Mouse (Mus musculus) right cerebral cortex, adult 18-20 months (tissue): Measurements from ENCODE around the gene Mterf1b.
A peak's percentile ranks its signal among the peaks of the same experiment; 100 is the strongest.
"Not testable (repeated sequence)": the region's sequence is repeated elsewhere in the genome, so short reads cannot be mapped to it uniquely, and the experiment has no call there.

ENCODE experiments used
- DNase-seq: peaks from one replicate; pipeline ENCODE4 v3.0.0; 2022; ENCODE audit warnings: mixed read lengths

The Mterf1b gene

DNA sequence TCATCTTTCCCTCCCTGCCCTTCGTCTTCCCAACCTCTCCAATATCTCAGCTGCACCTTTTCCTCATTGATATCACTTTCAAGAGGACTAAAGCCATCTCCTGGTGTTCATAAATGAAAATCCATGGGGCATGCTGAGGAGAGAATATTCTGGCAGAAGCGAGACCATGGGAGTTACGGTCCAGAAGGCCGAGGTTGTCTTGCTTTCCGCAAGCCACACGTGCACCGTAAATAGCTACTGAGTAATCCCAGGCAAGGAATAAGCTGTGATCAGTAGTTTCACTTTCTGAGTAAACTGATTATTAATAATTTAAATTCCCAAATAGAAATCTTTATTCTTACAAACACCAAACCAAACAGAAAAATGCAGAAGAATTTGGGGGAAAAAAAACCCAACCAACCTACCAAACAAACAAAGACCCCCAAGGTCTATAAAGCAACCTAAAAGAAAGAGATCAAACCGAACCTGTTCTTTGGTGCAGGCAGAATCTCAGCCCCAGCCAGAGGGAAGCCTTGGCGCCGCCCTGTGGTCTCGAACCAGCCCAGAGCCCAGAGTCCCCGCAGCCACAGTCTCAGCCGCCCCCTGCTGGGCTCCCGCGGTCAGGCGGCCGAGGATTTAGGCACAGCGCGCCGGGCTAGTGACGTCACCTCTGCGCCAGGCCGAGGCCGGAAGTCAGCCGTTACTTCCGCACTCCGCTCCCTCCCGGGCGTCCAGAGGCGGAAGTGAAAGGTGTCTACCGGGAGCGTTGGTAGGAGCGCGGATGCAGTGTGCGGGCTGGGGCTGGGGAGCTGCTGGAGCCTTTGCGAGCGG, at the start of gene Mterf1b:
Gene Mterf1b (plus strand): TSS at position 697 of the 810 bp plus-strand sequence.
- not testable (repeated sequence) for DNase-seq

DNA sequence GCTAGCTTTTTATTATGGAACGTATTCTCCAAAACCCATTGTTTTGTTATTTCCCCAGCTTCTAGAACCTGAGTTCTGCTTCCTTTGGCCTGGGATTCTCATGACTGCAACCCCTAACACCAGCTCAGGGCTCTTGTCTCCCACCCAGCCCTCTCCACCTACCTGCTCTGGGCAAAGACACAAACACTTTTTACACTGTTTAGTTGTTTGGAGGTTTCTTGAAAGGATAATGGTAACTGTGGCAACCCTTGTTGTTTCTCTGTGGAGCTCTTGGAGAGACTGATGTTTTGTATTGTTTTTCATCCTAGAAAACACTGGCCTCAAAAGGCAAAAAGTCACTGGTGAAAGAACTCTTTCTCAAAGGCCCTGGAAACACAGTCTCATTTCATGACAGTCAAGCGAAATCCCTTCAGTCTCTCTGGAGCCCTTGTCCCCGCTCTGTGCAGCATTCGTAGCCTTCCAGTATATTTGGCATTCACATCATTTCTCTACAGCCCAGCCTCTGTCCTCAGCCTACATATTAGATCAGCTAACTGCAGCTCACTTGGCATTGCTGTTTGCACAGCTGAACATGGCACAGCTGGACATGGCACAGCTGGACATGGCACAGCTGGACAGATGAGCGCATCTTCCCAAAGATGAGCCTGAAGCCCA, 32.6 kb upstream of the Mterf1b start:
- DNase-seq: not testable (repeated sequence)

DNA sequence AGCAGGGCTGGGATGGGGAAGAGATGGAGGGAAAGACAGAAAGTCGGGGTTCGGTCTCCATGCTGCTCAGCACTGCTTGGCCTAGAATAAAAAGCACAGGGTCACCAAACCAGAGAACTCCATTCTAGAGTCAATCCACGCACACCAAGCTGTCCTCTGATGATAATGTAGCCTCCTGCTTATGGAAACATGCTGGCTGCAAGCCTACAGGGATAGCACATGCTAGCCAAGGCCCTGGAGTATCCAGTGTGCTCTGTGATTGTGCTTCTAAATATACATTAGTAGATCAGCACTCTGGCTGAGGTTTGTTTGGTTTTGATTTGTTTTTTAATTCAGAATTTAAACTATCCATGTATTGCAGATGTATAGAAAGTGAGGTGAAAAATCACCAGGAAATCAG, 30.6 kb upstream of the Mterf1b start:
- DNase-seq: no peak

DNA sequence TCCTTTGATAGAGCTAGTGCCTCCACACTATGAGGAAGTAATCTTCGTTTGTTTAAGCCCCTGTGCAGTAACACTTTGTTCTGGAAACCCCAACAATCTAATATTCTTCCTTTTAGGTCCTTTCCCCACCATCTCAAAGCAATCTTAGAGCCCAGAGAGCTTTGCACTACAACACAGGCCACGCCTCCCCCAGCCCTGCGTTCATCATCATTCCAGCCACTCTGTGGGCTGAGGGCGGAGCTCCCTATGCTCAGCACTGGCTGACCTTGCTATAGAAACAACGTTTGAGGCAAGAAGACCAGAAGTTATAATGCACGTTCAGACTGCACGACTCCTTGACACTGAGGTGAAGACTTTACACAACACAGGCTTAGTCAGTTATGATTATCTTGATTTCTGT, 29.7 kb upstream of the Mterf1b start:
- DNase-seq: no peak

DNA sequence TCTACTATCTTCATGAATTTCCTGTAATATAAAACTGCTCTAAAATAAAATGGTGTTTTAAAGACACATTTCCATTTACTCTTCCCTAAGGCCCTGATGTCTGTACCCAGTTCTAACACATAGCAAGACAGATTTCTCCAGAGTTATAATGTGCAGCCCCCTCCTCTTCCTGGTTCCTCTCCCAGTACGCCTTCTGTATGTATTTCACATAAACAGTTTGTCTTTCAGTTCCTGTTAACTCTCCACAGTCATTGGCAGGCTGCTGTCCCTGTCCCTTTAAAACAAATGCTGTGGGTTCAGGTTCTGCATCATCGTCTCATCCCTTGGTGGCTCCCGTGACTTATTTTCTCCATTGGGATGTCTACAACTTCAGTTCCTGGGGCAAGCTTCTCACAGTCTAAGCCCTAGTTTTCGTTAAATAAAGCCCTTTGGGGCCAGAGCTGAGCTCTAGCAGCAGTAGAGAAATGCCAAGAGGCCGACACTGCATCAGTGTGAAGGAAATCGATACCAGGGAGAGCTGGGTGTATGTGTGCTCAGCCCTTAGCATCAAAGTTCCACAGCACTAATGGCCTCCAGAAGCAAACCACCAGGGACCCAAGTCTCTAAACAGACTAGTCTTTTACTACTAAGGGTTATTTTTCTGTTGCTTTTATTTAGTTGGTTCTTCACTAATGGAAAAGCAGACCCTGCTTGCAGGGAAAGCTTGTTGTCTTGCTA, 24.2 kb upstream of the Mterf1b start:
- DNase-seq: not testable (repeated sequence)

DNA sequence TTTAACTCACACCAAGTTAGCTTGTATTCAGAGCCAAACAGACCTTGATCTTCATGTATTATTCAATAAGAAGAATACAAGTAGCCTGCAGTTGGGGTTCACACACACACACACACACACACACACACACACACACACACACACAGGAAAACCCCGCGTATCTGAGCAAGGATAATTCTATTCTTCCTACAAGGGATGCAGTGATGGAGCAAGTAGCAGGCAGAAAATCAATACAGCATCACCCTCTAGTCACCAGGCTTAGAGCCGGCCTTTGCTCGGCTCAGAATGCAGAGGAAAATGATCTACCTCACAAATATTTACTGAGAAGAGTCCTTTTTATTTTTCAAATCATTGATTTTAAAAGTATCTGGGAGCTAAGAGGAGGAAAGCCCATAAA, 23.6 kb upstream of the Mterf1b start:
- DNase-seq: not testable (repeated sequence)

DNA sequence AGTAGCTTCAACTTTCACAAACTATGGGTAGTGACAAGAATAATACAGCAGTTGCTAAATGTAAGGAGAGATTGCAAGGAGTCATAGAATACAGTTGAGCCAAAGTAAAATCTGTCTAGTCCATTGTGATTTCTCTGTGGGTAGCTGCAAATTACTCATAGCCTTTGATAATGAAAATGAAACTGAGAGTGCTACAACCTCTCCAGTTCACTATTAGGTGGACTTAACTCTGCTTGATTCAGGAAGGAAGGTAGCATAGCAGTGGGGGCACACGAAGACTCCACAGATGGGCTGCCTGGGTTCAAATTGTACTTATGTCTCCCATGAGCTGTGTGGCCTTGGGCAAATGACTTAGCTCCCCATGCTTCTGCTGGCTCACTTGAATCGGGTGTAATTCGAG, 15.7 kb upstream of the Mterf1b start:
- not testable (repeated sequence) for DNase-seq

DNA sequence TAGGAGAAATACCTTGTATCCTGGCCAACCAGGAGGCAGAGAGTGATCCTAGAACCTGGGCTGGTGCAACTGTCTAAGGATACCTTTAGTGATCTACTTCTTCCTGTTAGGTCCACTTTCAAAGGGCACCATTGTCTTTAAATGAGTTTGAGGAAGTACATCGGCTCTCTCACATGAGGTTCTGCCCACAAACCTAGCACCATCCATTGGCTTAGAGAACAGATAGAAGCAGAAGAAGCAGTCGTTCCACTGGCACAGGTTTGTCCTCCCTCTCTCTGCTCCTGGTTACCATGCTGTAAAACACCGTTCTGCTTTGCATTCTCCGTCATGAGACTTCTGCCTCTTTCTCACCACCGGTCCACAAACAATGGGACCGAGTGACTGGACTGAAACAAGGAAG, 12.8 kb upstream of the Mterf1b start:
- no peak for DNase-seq

DNA sequence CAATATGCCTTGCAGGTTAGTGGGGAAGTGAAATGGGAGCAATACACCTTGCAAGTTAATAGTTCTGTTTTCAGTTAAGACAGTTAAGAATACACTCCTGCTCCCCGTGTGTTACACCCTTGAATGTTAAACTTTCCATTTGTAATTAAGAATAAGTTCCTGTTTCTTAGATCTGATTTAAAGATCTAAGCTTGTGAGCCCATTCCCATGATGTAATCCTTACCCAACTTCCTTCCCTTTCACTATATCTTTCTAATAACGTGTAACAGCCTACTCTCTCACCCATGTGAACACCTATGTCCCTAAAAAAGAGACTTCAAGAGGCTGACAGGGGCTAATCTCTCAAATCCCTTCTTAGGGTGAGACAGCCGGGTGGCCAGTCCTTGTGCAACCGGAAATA, 5.4 kb upstream of the Mterf1b start:
- no peak for DNase-seq

DNA sequence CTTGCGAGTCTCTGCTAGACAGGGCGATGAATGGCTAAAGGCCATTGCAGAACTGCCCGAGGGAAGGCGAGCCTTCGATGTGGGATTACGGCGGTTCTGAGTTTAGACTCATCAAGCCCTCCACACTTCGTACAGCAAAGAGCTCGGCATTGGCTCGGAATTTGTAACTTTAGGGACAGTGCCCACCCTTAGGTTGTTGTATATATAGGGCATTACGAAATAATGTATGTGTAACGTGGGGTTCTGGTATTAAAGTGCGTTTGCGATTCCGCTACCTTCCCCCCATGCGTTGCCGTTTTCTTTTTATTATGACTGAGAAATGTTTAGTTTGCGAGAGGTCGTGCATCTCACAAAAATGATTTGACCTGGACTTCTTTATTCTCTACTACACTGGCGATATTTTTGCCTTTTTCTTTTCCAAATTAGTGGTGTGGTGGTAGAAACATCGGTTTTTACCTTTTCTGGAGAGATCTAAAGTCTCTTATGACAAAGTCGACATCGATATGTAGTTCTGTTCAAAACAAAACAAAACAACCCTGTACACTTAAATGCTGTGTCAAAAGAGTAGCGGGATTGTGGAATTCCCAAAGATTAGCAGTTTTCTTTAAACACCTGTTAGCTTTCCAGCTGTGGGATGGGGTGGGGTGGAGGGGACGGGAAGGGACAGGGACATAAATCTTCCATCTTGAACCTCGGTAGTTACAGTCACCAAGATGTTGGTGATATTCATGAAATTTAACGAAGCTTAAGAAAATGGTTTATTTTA, 497 bp downstream of the Mterf1b start:
- not testable (repeated sequence) for DNase-seq

DNA sequence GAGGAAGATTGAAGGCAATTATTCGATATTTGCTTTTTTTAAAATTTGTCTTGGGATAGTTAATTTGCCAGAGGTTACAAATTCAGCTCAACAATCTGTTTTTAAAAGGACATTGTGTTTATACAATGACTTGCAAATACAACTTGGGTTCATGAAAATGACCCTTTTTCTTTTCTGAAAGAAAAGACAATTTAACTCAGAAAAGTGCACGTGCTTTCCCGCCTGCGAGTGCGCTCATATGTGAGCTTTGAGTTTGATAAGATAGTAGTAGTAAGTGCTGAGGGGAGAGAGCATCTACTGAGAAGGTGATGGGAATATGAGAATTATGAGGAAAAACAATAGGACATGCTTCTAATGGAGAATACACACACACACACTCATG, 1.1 kb downstream of the Mterf1b start:
- no peak for DNase-seq

DNA sequence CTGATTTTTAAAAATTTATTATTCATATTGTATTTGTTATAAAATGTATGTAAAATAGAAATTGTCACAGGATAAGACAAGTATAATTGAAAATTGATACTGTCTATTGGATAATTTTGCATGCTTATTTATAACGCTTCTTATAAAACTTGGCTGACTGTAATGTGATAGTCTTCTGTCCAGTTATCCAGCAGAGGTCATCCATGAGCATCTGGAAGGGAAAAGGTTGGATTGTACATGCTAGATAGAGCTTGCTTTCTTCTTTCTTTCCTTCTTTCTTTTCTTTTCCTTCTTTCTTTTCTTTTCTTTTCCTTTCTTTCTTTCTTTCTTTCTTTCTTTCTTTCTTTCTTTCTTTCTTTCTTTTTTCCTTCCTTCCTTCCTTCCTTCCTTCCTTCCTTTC, 2.0 kb downstream of the Mterf1b start:
- no peak for DNase-seq

DNA sequence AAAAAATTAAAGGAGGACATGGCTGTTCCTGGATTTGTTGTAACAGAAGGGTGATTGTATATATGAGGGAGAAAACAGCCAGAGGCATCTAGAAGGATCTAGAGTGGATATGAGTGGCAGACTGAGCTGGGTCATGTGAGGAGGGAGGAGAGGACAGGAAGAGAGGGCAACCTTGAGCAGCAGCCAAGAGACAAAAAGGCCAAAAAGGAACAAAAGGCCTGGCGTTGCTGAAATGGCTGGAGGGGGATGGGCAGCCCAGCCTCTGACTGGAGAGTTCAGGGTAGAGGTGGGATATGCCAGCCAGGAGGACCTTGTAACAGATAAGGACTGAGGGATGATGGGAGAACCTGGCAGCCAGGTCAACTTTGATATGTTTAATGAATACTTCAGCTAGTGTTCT, 2.9 kb downstream of the Mterf1b start:
- no peak for DNase-seq

DNA sequence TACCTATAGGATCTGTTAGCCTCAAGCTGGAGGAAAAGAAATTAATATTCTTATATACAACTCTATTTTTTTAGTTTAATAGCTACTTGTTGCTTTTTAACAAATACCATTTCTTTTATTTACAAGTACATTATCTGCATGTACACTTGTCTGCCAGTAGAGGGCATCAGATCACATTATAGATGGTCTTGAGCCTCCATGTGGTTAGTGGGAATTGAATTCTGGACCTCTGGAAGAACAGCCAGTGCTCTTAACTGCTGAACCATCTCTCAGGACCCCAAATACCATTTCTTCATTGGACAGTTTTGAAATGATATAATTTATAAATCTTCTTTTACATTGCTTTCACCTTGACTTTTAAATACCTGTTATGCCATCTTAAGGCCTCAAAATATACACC, 9.2 kb downstream of the Mterf1b start:
- no peak for DNase-seq

DNA sequence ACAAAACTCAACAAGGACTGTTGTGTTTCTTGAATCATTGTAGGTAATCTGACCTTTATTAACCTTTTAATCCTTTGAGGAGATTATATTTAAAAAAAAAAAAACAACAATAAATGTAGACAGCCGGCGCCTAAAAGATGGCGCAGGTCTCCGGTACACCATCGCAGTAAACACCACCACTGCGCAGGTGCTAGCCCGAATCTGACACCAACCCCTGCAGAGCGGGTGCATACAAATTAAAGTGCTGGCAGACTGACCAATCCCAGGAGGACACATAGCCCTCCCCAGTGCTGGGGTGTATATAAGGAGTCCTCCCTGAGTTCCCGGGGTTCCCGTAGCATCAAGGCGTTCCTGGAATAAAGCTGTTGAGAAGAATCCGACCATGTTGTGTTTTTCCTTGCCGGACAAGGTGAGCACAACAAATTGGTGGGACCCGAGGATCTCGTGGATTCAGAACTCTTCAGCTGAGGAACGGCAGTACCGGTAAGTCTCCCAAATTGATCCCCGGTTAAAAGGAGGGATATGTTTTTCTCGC, 10.2 kb downstream of the Mterf1b start:
- not testable (repeated sequence) for DNase-seq

DNA sequence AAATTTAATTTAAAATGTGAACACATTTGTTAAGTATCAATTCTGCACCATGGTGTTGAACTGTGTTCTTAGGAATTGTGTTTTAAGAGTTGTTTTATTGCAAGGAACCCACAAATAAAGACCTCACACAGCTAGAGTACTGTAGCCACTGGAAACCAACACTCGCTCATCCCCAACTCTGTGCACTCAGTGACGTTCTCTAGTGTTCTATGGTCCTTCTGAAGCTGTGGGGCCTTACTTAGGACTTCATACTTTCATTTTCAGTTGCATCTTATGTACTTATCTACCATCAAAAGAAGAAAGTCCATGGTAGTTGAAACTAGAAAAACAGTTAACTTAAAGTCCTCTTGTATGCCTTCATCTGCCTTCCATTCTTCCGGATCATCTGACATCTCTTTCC, 17.9 kb downstream of the Mterf1b start:
- DNase-seq: not testable (repeated sequence)

DNA sequence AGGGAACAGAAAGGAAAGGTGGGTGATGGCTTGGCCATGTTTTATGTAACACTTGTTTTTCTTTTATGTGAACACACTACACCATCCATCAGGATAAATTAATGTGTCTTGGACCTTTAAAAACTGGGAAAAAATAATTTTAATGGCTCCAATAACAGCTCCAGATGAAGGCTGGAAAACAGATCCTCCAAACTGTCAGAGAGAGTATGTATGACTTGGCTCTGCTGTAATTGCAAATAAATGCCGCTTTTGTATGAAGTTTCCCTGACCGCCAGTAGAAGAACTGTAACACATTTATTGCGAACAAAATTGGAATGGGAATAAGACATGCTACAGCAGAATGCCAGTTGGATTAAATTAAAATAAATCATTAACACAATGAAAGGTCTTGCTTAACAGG, 29.1 kb downstream of the Mterf1b start:
- DNase-seq: no peak

DNA sequence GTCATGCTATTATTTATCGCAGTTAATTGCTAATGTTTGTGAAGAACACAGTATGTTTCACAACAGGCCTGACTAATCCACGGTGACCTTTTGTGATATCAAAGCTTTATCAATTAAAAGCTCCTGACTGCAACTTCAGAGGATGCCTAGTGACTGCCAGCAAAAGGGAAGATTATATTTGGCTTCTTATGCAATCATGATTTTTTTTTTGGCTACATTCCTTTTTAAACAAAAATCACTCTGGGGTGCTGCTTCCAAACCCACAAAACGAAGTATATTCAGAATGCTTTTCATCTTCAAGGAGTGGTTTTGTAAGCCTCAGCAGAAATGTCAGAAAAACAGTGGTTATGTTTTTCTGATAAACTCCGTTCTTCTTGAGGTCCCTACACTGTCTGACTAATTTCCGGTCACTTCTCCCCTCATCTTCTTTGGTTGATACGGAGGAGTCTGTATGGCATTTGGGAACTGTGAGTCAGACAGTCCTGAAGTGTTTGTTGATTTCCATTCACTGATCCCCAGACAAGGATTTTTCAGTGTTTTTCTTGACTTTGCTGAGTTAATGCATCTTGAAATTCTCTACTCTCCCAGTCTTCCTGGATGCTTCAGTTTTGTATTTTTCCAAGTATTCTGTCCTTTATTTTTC, 29.9 kb downstream of the Mterf1b start:
- DNase-seq: no peak

DNA sequence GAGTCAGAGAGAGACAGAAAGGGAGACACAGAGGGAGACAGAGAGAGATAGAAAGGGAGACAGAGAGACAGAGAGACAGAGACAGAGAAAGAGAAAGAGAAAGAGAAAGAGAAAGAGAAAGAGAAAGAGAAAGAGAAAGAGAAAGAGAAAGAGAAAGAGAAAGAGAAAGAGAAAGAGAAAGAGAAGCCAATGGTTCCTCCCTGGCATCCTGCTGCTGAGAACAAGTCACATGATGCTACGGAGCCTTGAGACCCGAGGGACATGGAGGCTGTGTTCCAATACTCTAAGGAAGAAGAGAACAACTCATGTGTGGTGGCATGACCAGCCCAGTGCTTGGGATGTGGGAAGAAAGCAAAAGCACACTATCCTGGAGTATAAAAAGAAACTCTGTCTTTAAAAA, 40.0 kb downstream of the Mterf1b start:
- no peak for DNase-seq

DNA sequence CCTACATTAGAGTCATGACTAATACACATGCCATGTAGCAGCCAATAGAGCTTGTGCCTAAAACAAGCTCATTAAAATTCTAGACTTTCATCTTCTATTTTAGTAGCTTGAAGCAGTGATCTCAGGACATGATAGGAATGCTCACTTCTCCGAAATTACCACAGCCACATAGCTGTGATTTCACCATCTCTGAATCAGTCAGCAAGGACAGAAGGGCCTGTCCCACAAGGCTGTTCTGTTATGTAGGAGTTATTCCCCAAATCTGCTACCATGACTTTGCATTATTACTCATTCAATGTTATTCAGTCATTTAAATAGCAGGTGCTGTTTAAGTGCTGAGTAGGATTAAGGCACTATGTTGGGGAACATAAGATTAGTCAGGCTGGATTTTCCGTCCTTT, 42.3 kb downstream of the Mterf1b start:
- peak; percentile 21 for DNase-seq

DNA sequence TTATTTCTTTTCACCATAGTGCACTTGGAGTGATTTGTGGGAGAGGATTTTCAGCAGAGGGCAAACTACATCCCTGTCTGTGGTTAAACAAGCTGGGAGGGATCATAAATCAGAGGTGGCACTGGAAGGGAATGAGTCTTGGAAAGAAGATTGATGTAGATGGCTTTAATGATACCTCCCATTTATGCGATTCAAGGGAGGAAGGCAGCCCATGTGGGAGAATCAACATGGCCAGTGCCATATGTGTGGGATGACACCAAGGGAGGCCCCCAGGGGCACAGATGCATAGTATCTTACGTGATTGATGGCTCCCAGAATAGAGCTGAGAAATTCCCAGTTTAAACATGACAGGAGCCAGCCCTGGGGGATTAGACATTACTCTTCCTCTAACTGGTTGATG, 48.0 kb downstream of the Mterf1b start:
- no peak for DNase-seq

DNA sequence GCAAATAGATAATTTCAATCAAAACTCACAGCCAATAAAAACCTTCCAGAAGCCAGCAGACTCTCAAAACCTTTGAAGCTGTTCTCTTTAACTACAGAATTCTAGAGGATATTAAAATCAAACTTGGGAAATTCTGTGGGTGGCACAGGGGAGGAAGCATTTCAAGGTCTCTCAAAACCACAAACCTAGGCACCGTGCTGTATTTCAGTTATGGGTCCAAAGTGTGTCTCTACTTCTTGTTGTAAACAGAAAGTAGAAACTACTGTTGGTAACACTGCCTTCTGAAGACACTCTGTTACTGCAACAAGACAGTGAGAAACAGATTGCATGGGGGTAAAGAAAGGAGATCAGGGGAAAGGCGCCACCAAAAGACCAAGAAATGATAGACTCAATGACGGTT, 52.8 kb downstream of the Mterf1b start:
- no peak for DNase-seq
